Mouse (Mus musculus): Measurements from ENCODE around the gene Kntc1.

GRCm38 (mm10) chr5:123853877-123854504 is 104.5 kb downstream of the Kntc1 start:
- no peak for TF ChIP-seq CTCF (IDR thresholded peaks at IDR 0.05; ENCODE audit: extremely low read depth, insufficient read length, insufficient replicate concordance, low read depth, low read length)
- TF ChIP-seq POLR2A (IDR thresholded peaks at IDR 0.05; ENCODE audit: low read depth, low read length): no peak
